Mouse (Mus musculus): ENCODE measurements around the gene Ppp1r1a.

DNA sequence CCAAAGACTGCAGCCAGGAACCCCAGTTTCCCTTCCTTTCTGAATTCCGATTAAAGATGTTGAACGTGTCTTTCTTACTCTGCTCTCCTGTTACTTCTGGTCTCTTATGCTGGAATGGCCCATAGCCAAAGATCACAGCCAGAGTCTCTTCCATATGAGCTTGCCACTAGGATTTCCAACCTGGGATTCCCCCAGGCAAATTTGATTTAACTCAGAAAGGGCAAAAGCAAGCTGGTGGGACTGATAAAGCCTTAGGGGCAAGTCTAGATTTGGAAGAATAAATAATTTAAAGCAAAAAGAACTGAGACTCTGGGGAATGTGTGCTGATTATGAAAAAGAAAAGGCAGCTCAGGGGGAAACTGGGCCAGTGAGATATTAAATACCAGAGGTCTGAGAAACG is 52.7 kb downstream of the Ppp1r1a start:
- TF ChIP-seq CTCF (conservative IDR thresholded peaks at IDR 0.05; ENCODE audit: low read length) (no peak), POU5F1 (IDR thresholded peaks at IDR 0.05; ENCODE audit: borderline replicate concordance, low read length) (no peak)
